Mouse (Mus musculus): ENCODE results near the gene Kcnrg. TPM values are rescaled to one million over a fixed set of nuclear protein-coding genes. Genes with fewer than 3 reads are reported as not detected.

Gene Kcnrg
- polyA plus RNA-seq, 1 experiment from 2014 or later: 4.0 TPM

- under 1% methylated on average over 67 of the region's 95 CpGs for WGBS
- Histone ChIP-seq H3K27me3 (no peaks in the 10 kb centered on the region), H3K36me3 (no peaks in the 10 kb centered on the region), H3K9ac (replicated peaks) (peak overlapping the region; percentile 79), H3K9me3 (no peaks in the 10 kb centered on the region), H3K4me2 (replicated peaks) (peak overlapping the region; percentile 54), H3K4me1 (peaks cover 16% of the 10 kb centered on the region), H3K27ac (replicated peaks) (peak overlapping the region; percentile 91), H3K4me3 (peak overlapping the region; percentile 77)
- peak; percentile 78 for ATAC-seq (replicated peaks)
These were observed 40.8 kb downstream of the Kcnrg start for GRCm38 (mm10) chr14:61647881-61648684.

GRCm38 (mm10) chr14:61648685-61649504, 41.6 kb downstream of the Kcnrg start:
- no peaks in the 10 kb centered on the region for H3K9me3 ChIP-seq
- 3% methylated on average over 62 of the region's 62 CpGs for WGBS
- peak; percentile 95 for ATAC-seq (replicated peaks)

GRCm38 (mm10) chr14:61650291-61650960, 43.2 kb downstream of the Kcnrg start:
- Histone ChIP-seq H3K9ac (replicated peaks) (no peak overlapping the region), H3K27ac (replicated peaks) (0 out of 2 replicates have a peak overlapping the region, but pooled peaks have one; percentile 5), H3K4me3 (no peak overlapping the region), H3K36me3 (no peaks in the 10 kb centered on the region), H3K27me3 (no peaks in the 10 kb centered on the region), H3K4me2 (replicated peaks) (no peak overlapping the region), H3K4me1 (peaks cover 16% of the 10 kb centered on the region), H3K9me3 (no peaks in the 10 kb centered on the region)
- 41% methylated on average over 9 of the region's 9 CpGs for WGBS
- no peak for ATAC-seq (replicated peaks)

More at GRCm38 (mm10) chr14:61648685-61649504, 41.6 kb downstream of the Kcnrg start:
- Histone ChIP-seq H3K27me3 (no peaks in the 10 kb centered on the region), H3K4me3 (peak overlapping the region; percentile 77), H3K9ac (replicated peaks) (peak overlapping the region; percentile 79), H3K4me1 (peaks cover 16% of the 10 kb centered on the region), H3K27ac (replicated peaks) (peak overlapping the region; percentile 91), H3K36me3 (no peaks in the 10 kb centered on the region), H3K4me2 (replicated peaks) (peak overlapping the region; percentile 61)

- no peak overlapping the region for H3K9ac ChIP-seq (replicated peaks)
- no peaks in the 10 kb centered on the region for H3K27me3 ChIP-seq
- no peak overlapping the region for H3K4me2 ChIP-seq (replicated peaks)
- no peak for ATAC-seq (replicated peaks)
- H3K27ac ChIP-seq (replicated peaks): no peak overlapping the region
- no peak overlapping the region for H3K4me3 ChIP-seq
- WGBS: 46% methylated on average over 2 of the region's 2 CpGs
- no peaks in the 10 kb centered on the region for H3K9me3 ChIP-seq
- no peaks in the 10 kb centered on the region for H3K36me3 ChIP-seq
- peaks cover 2% of the 10 kb centered on the region; the same call in 1 of the 2 replicates for H3K4me1 ChIP-seq
These were observed 49.2 kb downstream of the Kcnrg start for GRCm38 (mm10) chr14:61656469-61656868.

- no peaks in the 10 kb centered on the region for H3K27me3 ChIP-seq
- no peak overlapping the region for H3K4me3 ChIP-seq
- 78% methylated on average over 1 of the region's 1 CpGs for WGBS
- H3K9me3 ChIP-seq: no peaks in the 10 kb centered on the region
- H3K36me3 ChIP-seq: 0 out of 2 replicates have a peak, but pooled peaks cover 3% of the 10 kb centered on the region
- no peak overlapping the region for H3K27ac ChIP-seq (replicated peaks)
- H3K9ac ChIP-seq (replicated peaks): no peak overlapping the region
- H3K4me1 ChIP-seq: no peaks in the 10 kb centered on the region
- no peak for ATAC-seq (replicated peaks)
- no peak overlapping the region for H3K4me2 ChIP-seq (replicated peaks)
These were observed 54.2 kb downstream of the Kcnrg start for GRCm38 (mm10) chr14:61661496-61661895.

GRCm38 (mm10) chr14:61662307-61662706, 55.0 kb downstream of the Kcnrg start:
- Histone ChIP-seq H3K9ac (replicated peaks) (no peak overlapping the region), H3K36me3 (0 out of 2 replicates have a peak, but pooled peaks cover 3% of the 10 kb centered on the region), H3K27ac (replicated peaks) (no peak overlapping the region), H3K4me2 (replicated peaks) (no peak overlapping the region), H3K27me3 (no peaks in the 10 kb centered on the region), H3K4me3 (no peak overlapping the region), H3K4me1 (no peaks in the 10 kb centered on the region), H3K9me3 (no peaks in the 10 kb centered on the region)
- WGBS: 94% methylated on average over 8 of the region's 8 CpGs
- no peak for ATAC-seq (replicated peaks)

MicroRNAs within 50 kb of the gene (microRNA counts, 519-probe panel; counts per million panel counts)
- 4,518 counts per million, percentile 95 among the panel's probes with 10 or more counts for microRNA mmu-miR-15a
- 5,301 counts per million, percentile 99 among the panel's probes with 10 or more counts for microRNA mmu-miR-16

Small RNAs within 50 kb of the gene (microRNA-seq; reads per million reads assigned to microRNA genes)
- 9,028 reads per million, percentile 95 among the genes with 10 or more reads in this experiment for gene Mir15a
- 5,366 reads per million, percentile 91 among the genes with 10 or more reads in this experiment for gene Mir16-1

Other genes starting within 250 kb of the Kcnrg start
- gene Ebpl, start 247.0 kb upstream of the Kcnrg start, polyA plus RNA-seq (2015; fragmentation: Nextera tagmentation; extraction: Ambion mirVana): 11.1 TPM in 2 replicates
- 82.1 TPM in 2 replicates for gene Kpna3, start 167.6 kb upstream of the Kcnrg start, polyA plus RNA-seq (2015; fragmentation: Nextera tagmentation; extraction: Ambion mirVana)
- 39.8 and 40.4 TPM in 2 replicates for gene Spryd7, start 50.6 kb upstream of the Kcnrg start, polyA plus RNA-seq (2015; fragmentation: Nextera tagmentation; extraction: Ambion mirVana)
- 65.6 and 65.8 TPM in 2 replicates for gene Trim13, start 9.2 kb upstream of the Kcnrg start, polyA plus RNA-seq (2015; fragmentation: Nextera tagmentation; extraction: Ambion mirVana)

All from forebrain, embryonic 15.5 days (tissue).